ENCODE assay signal across 27 mouse cellular contexts in genomic region chr17:33564599-33564998, GRCm38 (mm10). TPM values are rescaled to one million over a fixed set of nuclear protein-coding genes. Genes with fewer than 3 reads are reported as not detected.
A peak's percentile ranks its signal among the peaks of the same experiment; 100 is the strongest.
DNase-seq lines count a peak whose midpoint lies in the region; ATAC-seq lines count a peak whose summit lies in the region.
"Had no signal": no experiment of that assay in that cellular context is flagged by ENCODE, and none has a peak within 500 bp of the region (broad histone marks: within the 10 kb centered on the region; RNA-seq: fewer than 3 reads in every experiment).

No protein-coding gene starts in this region.

- H3K27me3 ChIP-seq in forebrain, embryonic 16.5 days (replicated peaks; ENCODE audit: control insufficient read depth, insufficient read depth, low read length) = no peaks in the 10 kb centered on the region
- H3K27me3 ChIP-seq: heart, embryonic 15.5 days; hindbrain, embryonic 15.5 days; midbrain, embryonic 15.5 days; neural tube, embryonic 13.5 days had no signal

- H3K4me3 ChIP-seq in forebrain, embryonic 16.5 days (replicated peaks; ENCODE audit: low read length) = no peak overlapping the region
- H3K4me3 ChIP-seq: forebrain, embryonic 10.5 days; heart, embryonic 15.5 days; hindbrain, embryonic 15.5 days; layer of hippocampus, adult 2 months; midbrain, embryonic 15.5 days; myocyte; neural tube, embryonic 13.5 days had no signal

- H3K9me3 ChIP-seq in forebrain, embryonic 16.5 days (ENCODE audit: control insufficient read depth, low read length) = no peaks in the 10 kb centered on the region
- H3K9me3 ChIP-seq: heart, embryonic 15.5 days; hindbrain, embryonic 15.5 days; midbrain, embryonic 15.5 days; neural tube, embryonic 13.5 days had no signal

- no peaks in the 10 kb centered on the region for H3K36me3 ChIP-seq in forebrain, embryonic 16.5 days (ENCODE audit: control insufficient read depth, insufficient read depth)
- H3K36me3 ChIP-seq: forebrain, embryonic 10.5 days; heart, embryonic 15.5 days; hindbrain, embryonic 15.5 days; midbrain, embryonic 15.5 days; neural tube, embryonic 13.5 days had no signal

- H3K9ac ChIP-seq in forebrain, embryonic 16.5 days (replicated peaks; ENCODE audit: low read depth, low read length) = no peak overlapping the region
- H3K9ac ChIP-seq: forebrain, postnatal 0 days; heart, embryonic 15.5 days; hindbrain, embryonic 15.5 days; midbrain, embryonic 15.5 days; neural tube, embryonic 13.5 days had no signal

- H3K4me2 ChIP-seq in forebrain, embryonic 16.5 days (ENCODE audit: low read length) = no peak overlapping the region
- H3K4me2 ChIP-seq: heart, embryonic 15.5 days; hindbrain, embryonic 15.5 days; midbrain, embryonic 15.5 days; neural tube, embryonic 13.5 days had no signal

- WGBS in forebrain, embryonic 16.5 days = 47% methylated on average over 1 of the region's 1 CpGs

- peak; percentile 38 for ATAC-seq in activated CD4-positive, CD25-positive, alpha-beta regulatory T cell, adult 4 months
- peak; percentile 12 for ATAC-seq in megakaryocyte progenitor cell, adult 5-6 weeks (replicated peaks; ENCODE audit: poor library complexity)
- no peak for ATAC-seq in forebrain, embryonic 16.5 days
- ATAC-seq: forebrain, postnatal 0 days; intestine, postnatal 0 days; midbrain, embryonic 15.5 days had no signal

- H3K27ac ChIP-seq in forebrain, embryonic 16.5 days (ENCODE audit: low read length) = no peak overlapping the region
- H3K27ac ChIP-seq: forebrain, embryonic 10.5 days; heart, embryonic 15.5 days; hindbrain, embryonic 15.5 days; layer of hippocampus, adult 2 months; midbrain, embryonic 15.5 days; neural tube, embryonic 13.5 days; stomach, postnatal 0 days had no signal

- H3K4me1 ChIP-seq in forebrain, embryonic 16.5 days (replicated peaks; ENCODE audit: control insufficient read depth, insufficient read depth, low read length) = no peaks in the 10 kb centered on the region
- H3K4me1 ChIP-seq: forebrain, embryonic 10.5 days; heart, embryonic 15.5 days; hindbrain, embryonic 15.5 days; midbrain, embryonic 15.5 days; neural tube, embryonic 13.5 days had no signal

- peak; percentile 31 for DNase-seq in lung, postnatal 25 days (ENCODE audit: low spot score)
- DNase-seq in lung, adult 18-20 months = no peak
- DNase-seq in induced T-regulatory cell, adult 2 months (ENCODE audit: low read depth) = peak; percentile 36
- DNase-seq in thymus, postnatal 14 days = no peak
- DNase-seq in right cerebral cortex, adult 18-20 months = no peak
- DNase-seq: adrenal gland, postnatal 25 days; cerebellum, adult 11-12 months; cerebellum, postnatal 10 days; forebrain, postnatal 0 days; gastrocnemius, postnatal 36 days; heart, postnatal 36 days; kidney, postnatal 25 days; right cerebral cortex, postnatal 4 days; thymus, adult 2 months had no signal

RNA-seq across cellular contexts. Expression of gene Myo1f, which starts 9.1 kb away (rescaled TPM):
- polyA plus RNA-seq in activated CD4-positive, CD25-positive, alpha-beta regulatory T cell, adult 4 months (2017; shearing (Covaris generic)) = 10 to 100 TPM; 70.7 to 88.5 TPM
- total RNA-seq in megakaryocyte progenitor cell, adult 5-6 weeks (2015) = 43.0 and 45.0 TPM in 2 replicates
- total RNA-seq in megakaryocyte progenitor cell, adult 5-6 weeks (2017) = 96.4 and 121 TPM in 2 replicates
- 1.9 and 2.0 TPM in 2 replicates for polyA plus RNA-seq in forebrain, embryonic 16.5 days (2015; fragmentation: Nextera tagmentation; extraction: Ambion mirVana)
- polyA plus RNA-seq: C2C12, myocyte had no signal

RNA-seq across cellular contexts. Expression of gene Adamts10, which starts 40.6 kb away (rescaled TPM):
- 10 to 100 TPM; 49.7 to 56.7 TPM for polyA plus RNA-seq in activated CD4-positive, CD25-positive, alpha-beta regulatory T cell, adult 4 months (2017; shearing (Covaris generic))
- total RNA-seq in megakaryocyte progenitor cell, adult 5-6 weeks (2015) = 13.8 and 14.0 TPM in 2 replicates
- total RNA-seq in megakaryocyte progenitor cell, adult 5-6 weeks (2017) = 18.5 and 20.6 TPM in 2 replicates
- 36.2 and 49.8 TPM in 2 replicates for polyA plus RNA-seq in forebrain, embryonic 16.5 days (2015; fragmentation: Nextera tagmentation; extraction: Ambion mirVana)

Comparison
In these comparisons a context has a peak if more than half of its experiments do, and no peak if none do; other contexts are left out.
1. DNase-seq: peak in lung, postnatal 25 days (single experiment) and induced T-regulatory cell, adult 2 months (single experiment); none in lung, adult 18-20 months (0 of 2), thymus, postnatal 14 days (single experiment) and right cerebral cortex, adult 18-20 months (single experiment).
2. RNA of gene Myo1f, which starts 9.1 kb away (polyA plus RNA-seq): 70.7 to 88.5 TPM in activated CD4-positive, CD25-positive, alpha-beta regulatory T cell, adult 4 months; 1.9 to 2.0 TPM in forebrain, embryonic 16.5 days; every median in the first group is over 10 times any median in the second.